Mouse (Mus musculus) c-Kit-positive CD71-positive TER-119-positive erythroid progenitor cells, embryonic 14.5 days (primary cell): ENCODE results near the gene Dtnb.

ENCODE experiments used
- DNase-seq: peaks from one replicate; pipeline ENCODE4 v3.0.0-alpha.2; 2013; ENCODE audit warnings: low spot score

The Dtnb gene

DNA sequence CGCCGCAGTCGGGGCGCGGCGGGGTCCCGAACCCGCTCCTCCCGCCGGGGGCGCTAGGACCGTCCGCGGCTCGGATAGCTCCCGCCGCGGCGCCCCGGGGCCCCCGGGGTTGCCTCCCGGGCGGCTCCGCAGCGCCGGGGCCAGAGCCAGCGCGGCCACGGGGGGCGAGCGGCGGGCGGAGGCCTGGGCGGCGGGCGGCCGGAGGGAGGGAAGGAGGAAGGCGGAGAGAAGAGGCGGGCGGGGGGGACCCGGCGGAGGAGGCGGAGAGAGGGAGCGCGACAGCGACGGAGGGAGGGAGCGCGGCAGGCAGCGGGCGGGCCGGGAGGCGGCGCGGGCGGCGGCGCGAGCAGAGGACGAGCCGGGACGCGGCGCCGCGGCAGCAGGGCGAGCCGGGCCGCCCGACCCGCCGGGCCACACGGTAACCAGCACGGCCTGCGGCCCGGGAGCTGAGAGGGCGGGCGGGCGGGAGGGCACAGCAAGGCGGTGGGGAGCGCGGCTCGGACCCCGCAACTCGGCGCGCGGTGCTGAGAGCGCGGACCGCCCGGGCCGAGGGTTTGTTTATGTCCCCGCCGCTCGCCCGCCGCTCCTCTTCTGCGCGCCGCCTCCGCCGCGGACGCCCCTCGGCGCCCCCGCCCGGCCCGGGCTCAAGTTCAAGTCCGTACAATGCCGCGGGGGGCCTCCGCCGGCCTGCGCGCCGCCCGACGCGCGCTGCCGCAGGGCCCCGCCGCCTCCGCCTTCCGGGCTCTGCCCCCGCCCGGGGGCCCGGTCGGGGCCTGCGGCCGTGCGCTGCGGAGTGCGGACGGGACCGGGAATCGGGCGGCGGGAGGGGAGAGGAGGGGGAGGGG is 234.7 kb downstream of the Dtnb start:
- no peak for DNase-seq

GRCm38 (mm10) chr12:3807548-3808395 is 235.6 kb downstream of the Dtnb start:
- no peak for DNase-seq

- no peak for DNase-seq
These were observed 236.3 kb downstream of the Dtnb start for GRCm38 (mm10) chr12:3808396-3808981.

DNA sequence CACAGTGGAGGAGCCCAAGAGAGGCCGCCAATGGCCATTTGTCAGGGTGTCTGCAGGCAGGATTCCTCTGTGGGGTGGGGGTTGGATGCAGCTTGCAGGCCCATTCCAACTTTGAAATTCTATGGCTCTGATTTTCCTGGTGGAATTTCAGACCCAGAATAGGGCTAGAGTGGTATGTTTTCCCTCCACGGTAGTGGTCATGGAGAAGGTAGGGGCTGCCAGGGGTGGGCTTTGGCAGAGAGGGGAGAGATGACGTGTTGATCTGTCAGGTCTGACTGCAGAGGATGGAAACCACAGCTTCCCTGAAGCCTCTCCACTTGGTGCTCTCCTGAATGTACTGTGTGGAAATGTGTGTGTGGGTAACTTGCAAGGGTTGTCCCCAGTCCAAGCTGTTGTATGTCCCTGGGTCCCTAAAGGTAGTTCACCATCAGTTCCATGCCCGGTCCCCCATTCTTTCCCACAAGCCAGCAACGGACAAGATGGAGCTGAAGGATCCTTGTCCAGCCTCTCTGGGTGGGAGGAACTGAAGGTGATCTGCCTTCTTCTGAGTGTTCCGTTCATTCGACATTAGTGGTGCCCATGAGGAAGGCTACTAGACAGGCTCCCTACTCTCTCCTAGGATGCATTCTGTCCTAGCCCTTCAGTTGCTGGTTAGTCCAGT is 237.5 kb downstream of the Dtnb start:
- DNase-seq = no peak

DNA sequence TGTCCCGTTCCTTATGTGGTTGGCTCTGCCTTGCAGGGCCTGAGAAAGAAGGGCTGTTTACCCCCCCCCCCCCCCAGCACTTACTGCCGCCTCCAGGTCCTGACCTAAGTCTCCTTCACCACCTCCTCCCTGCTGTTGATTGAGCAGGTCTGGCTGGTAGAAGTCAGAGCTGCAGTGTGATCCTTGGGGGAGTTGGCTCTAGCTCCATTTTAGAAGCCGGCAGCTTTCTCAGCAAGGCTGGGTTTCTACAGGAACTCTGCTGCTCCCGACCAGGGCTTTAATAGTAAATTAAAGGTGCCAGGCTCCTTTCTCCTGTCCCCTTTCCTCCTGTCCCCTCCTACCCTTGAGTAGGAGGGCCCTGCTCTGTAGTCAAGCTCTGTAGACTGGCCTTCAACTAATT is 238.3 kb downstream of the Dtnb start:
- no peak for DNase-seq

DNA sequence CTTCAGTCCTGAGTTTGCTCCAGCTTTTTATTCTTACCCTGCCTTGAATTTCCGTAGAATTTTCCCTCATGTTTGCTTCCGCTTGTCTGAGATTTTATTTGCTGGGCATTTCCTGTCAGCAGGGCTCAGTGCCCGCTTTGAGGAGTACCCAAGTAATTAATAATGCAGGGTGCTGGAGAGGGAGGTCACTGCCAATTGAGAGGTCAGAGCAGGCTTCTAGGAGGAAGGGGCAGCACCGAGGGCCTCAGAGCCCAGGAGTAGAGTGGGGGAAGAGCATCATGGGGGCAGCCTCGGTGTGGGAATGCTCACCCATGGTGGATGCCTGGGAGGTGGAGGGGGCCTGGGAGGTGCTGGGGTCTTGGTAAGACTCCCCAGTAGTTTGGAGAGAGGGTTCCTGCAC is 239.4 kb downstream of the Dtnb start:
- no peak for DNase-seq

DNA sequence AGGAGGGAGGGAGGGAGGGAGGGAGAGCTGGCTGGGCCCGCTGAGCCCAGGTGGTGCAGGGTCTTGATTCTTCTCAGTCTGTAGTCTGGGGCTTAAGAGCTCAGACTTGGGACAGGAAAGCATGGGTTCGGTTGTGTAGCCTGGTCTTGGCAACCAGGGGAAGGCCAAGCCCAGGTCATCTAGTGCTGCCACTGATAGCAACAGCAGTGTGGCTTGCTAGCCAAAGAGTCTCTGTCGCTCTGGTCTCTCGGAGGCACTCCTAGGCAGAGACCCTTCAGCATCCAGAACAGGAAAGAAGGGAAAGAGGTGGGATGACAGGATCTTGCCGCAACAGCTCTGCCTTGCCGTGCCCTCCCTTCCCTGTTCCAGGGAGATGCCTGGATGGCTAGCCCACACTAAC is 240.1 kb downstream of the Dtnb start:
- DNase-seq = no peak

DNA sequence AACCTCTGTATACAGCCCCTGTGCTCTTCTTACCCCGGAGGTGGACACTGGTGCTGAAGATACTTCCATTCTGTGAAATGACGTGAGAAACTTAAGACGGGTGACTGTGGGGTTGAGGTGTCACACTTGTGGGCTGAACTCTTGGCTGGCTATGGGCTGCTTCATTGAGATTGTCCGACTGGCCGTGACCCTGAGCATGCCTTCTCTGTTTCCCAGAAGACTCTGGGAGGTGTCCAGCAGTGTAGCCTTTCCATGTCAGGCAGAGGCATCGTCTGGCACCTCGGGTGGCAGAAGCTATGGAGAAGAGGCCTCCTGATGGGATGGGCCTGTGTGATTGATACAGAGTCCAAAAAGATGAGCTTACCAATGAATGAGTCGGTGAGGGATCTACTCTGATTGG is 241.0 kb downstream of the Dtnb start:
- DNase-seq = no peak

DNA sequence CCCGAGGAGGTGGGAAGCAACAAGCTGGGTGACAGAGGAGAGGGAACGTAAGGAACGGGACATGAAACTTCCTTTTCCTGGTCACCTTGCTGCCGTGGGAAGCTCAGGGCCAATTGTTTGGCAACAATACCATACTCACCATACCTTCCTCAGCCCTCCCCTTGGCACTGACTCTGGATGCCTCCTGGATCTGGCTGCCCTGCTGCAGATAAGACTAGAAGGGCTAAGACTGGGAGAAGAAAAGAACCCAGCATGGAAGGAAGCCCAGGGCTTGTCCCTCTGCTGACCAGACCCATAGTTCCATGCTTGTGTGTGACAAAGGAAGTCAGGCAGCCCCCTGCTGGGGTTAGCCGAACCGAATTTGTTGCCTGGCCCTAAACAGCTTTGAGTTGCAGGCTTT is 243.2 kb downstream of the Dtnb start:
- no peak for DNase-seq

DNA sequence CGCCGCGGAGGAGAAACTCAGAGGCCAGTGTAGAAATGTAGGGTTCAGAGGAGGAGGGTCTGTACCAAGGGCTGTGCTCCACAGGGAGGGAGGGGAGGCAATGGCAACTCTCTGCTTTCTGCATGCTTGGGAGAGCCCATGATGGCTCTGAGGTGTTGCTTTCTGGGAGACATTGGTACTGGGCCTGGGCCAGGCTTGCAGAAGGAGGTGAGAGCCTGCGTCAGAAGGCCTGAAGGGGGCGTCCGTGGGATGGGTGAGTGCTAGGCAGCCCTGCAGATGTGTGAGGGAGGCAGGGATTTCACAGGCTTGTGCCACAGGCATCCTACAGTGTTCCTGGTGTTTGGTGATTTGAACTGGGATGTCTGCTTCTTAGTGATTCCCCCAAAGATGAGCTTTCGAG is 244.9 kb downstream of the Dtnb start:
- no peak for DNase-seq

- DNase-seq = no peak
These were observed 245.4 kb downstream of the Dtnb start for GRCm38 (mm10) chr12:3817566-3817965.

DNA sequence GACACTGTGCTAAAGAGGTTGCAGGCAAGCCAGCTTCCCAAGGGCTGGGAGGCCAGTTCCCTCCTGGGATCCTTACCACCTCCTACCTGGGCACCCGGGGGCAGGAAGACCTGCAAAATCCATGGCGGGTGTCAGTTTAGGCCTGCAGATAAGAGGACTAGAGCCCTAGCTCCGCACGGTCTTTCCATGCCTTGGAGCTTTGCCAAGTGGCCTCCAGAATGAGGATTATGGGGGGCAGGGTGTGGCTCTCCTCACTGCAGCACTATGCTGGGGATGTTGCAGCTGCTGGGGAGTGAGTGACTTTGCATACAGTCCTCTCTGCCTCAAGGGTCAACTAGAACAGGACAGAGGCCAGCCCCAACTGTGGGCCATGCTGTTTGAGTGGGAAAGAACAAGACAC is 247.7 kb downstream of the Dtnb start:
- no peak for DNase-seq

- no peak for DNase-seq
These were observed 251.2 kb downstream of the Dtnb start for GRCm38 (mm10) chr12:3823408-3823807.

GRCm38 (mm10) chr12:3824906-3825713 is 252.9 kb downstream of the Dtnb start:
- no peak for DNase-seq

DNA sequence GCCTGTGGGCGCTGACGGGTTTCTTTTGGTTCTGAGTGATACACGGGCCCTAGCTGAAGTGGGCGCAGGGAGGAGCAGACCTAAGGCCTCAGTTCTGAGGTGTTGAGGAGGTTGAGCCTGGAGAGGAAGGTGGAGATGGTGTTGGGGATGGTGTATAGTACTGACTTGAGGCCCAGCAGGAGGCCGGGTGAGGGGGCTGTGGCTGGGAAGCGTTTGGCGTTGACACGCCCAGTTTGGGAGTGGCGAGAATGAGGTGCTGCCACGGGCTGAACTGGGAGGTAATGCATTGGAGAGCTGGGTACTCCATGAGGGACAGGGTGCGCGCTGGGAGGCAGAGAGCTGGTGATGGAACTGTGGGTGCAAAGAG is 253.5 kb downstream of the Dtnb start:
- DNase-seq = no peak

GRCm38 (mm10) chr12:3827771-3828170 is 255.6 kb downstream of the Dtnb start:
- no peak for DNase-seq
